Comparison of ENCODE assay signal across 9 mouse cellular contexts in genomic region chr10:18388784-18389575, GRCm38 (mm10).
A peak's percentile ranks its signal among the peaks of the same experiment; 100 is the strongest.
DNase-seq lines count a peak whose midpoint lies in the region; ATAC-seq lines count a peak whose summit lies in the region.
"Had no signal": no experiment of that assay in that cellular context is flagged by ENCODE, and none has a peak within 500 bp of the region (broad histone marks: within the 10 kb centered on the region; RNA-seq: fewer than 3 reads in every experiment).

No protein-coding gene starts in this region.

- no peaks in the 10 kb centered on the region for H3K36me3 ChIP-seq in forebrain, embryonic 14.5 days (ENCODE audit: control insufficient read depth, insufficient read depth, low read length)
- H3K36me3 ChIP-seq: liver, embryonic 13.5 days had no signal

- ATAC-seq in forebrain, embryonic 14.5 days = peak; percentile 78

- H3K27me3 ChIP-seq in forebrain, embryonic 14.5 days (replicated peaks; ENCODE audit: control insufficient read depth, insufficient read depth, low read length) = no peaks in the 10 kb centered on the region
- H3K27me3 ChIP-seq: liver, embryonic 13.5 days had no signal

- H3K9ac ChIP-seq in forebrain, embryonic 14.5 days (ENCODE audit: low read length) = no peak overlapping the region
- H3K9ac ChIP-seq: liver, embryonic 13.5 days had no signal

- peak; percentile 7 for DNase-seq in MEL-GATA-1-ER (ENCODE audit: extremely low read depth, low read depth)
- DNase-seq in adrenal gland, postnatal 36 days = peak; percentile 55 to 77
- DNase-seq in forebrain, embryonic 14.5 days (ENCODE audit: low spot score) = peak; percentile 93
- DNase-seq in heart, postnatal 4 days = peak; percentile 76
- DNase-seq in layer of hippocampus, adult 8-10 months (ENCODE audit: low spot score in 2 of 2) = peak; percentile 49 to 66
- DNase-seq in lung, postnatal 14 days = peak; percentile 71
- DNase-seq in right cerebral cortex, adult 2 months (ENCODE audit: low spot score in 2 of 2) = peak; percentile 48 to 73
- DNase-seq in c-Kit-positive CD71-positive TER-119-positive erythroid progenitor cells, embryonic 14.5 days (ENCODE audit: low spot score) = no peak
- DNase-seq: liver, embryonic 13.5 days had no signal

- WGBS in forebrain, embryonic 14.5 days = 5% methylated on average over 10 of the region's 10 CpGs

- peaks cover 3% of the 10 kb centered on the region; the same call in 1 of the 2 replicates for H3K4me1 ChIP-seq in forebrain, embryonic 14.5 days (ENCODE audit: control insufficient read depth, insufficient read depth, low read length)
- H3K4me1 ChIP-seq: liver, embryonic 13.5 days had no signal

- H3K9me3 ChIP-seq in forebrain, embryonic 14.5 days (replicated peaks; ENCODE audit: control insufficient read depth, low read length) = no peaks in the 10 kb centered on the region
- H3K9me3 ChIP-seq: liver, embryonic 13.5 days had no signal

- H3K27ac ChIP-seq in forebrain, embryonic 14.5 days (ENCODE audit: low read depth, low read length) = no peak overlapping the region; the same call in 1 of the 2 replicates
- H3K27ac ChIP-seq: liver, embryonic 13.5 days had no signal

- peak overlapping the region; percentile 16; the same call in 1 of the 2 replicates for H3K4me2 ChIP-seq in forebrain, embryonic 14.5 days (ENCODE audit: low read length)
- H3K4me2 ChIP-seq: liver, embryonic 13.5 days had no signal

- H3K4me3 ChIP-seq in forebrain, embryonic 14.5 days (ENCODE audit: low read depth, low read length) = no peak overlapping the region
- H3K4me3 ChIP-seq: liver, embryonic 13.5 days had no signal
